Mouse (Mus musculus) layer of hippocampus, postnatal 10 days (tissue): Measurements from ENCODE around the gene Zfp764. TPM values are rescaled to one million over a fixed set of nuclear protein-coding genes. Genes with fewer than 3 reads are reported as not detected.
"Not testable (repeated sequence)": the region's sequence is repeated elsewhere in the genome, so short reads cannot be mapped to it uniquely, and the experiment has no call there.

Experiments
- DNase-seq, 2 experiments: peaks; one replicate each; pipeline ENCODE4 v3.0.0; 2021; ENCODE audit warnings: low spot score in 2 of 2
- total RNA-seq, 2 experiments: library from RNA; stranded (reverse); gene quantifications; 2 replicates each; pipeline ENCODE4 v1.2.3; 2021

Gene Zfp764
- total RNA-seq, 2 experiments from 2014 or later, result 4.1 to 4.4 TPM

DNA sequence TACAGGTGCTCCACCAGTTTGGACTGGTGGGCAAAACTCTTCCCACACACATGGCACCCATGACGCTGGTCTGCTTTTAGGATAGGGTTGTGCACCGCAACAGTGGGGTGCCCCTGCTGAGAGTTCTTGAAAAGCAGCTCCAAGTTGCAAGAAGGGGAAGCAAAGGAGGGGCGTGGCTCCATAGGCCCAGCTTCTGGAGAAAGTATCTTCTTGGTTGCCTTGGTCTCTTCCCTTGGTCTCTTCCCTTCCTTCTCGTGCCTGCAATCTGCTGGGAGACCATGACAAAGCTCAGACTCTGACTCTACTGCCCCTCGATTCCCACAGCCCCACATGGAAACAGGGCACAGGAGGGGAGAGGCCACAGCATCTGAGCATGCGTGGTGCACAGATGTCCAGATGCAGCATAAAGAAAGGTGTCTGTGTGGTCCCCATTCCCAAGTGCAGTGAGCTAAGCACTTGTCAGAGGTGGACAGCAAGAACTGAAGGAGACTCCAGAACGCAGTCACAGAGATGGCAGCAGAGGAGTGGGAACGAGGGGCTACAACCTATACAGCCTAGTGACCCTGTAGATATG is 14.3 kb downstream of the Zfp764 start:
- DNase-seq, result no peak

DNA sequence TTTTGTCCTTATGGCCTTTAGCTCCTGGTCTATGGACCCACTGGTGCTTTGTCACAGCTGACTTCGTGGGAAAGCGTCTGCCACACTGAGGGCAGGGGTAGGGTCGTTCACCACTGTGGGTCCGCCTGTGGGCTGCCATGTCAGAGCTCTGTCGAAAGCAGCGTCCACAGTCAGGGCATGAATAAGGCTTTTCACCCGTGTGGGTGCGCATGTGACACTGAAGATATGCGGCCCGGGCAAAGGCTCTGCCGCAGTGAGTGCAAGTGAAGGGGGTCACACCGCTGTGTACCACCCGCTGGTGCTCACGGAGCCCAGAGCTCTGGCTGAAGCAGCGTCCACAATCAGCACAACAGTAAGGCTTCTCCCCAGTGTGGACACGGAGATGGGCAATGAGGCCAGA is 15.1 kb downstream of the Zfp764 start:
- no peak for DNase-seq

DNA sequence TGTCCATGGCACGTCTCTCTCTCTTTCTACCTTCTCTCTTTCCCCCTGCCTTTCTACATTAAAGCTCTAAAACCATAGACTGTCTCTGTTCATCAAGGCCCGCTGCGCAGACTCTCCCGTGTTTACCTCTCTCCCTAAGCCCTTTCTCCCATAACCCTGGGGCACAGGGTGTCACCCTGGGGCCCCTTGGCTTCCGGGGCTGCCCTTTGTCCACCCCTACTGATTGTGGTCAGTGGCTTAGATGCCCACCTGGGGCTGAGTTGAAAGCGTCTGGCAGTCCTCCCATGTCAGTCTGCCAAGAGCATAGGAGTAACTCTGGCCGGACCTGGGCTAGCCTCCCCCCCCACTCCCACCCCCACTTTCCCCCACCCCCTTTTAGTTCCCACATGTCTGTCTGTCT is 16.3 kb downstream of the Zfp764 start:
- no peak for DNase-seq

- not testable (repeated sequence) for DNase-seq
Measured at GRCm38 (mm10) chr7:127388201-127388600, 18.4 kb downstream of the Zfp764 start.

DNA sequence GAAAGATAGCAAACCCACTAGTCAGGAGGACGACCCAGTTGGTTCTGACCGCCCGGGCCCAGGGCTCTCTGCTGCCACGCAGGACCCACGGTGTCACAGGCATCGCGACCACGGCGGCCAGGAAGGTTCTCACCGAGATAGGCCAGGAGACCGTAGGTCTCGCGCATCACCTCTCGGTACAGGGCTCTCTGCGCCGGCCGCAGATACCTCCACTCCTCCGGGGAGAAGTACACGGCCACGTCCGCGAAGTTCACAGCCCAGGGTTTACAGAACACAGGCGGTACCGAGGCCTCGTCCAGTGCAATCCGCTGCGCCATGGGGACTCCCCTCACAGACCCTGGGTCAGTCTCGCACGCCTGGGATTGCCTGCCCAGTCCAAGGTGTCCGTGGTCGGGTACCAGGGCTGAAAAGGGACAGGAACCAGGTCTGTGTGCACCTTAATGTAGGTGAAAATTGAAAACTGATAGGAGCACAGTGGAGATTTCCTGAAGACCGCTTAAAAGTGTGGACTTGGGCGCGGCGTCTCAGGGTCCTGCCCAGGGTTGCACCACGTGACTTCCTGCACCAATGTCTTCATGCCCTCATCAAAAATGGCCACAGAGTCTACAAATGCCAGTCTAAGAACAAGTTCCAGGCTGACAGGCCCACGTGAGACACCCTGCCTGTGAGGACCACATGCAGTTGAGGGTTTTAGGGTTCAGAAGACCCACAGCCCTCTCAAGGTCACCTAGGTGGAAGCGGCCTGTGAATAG is 19.8 kb downstream of the Zfp764 start, which contains the start of gene 9130019O22Rik:
9130019O22Rik (minus strand) TSS at position 526 of the 752 bp plus-strand sequence.
- DNase-seq, result peak; percentile 87 to 91

- DNase-seq, result not testable (repeated sequence)
Measured at GRCm38 (mm10) chr7:127385560-127385959, 21.1 kb downstream of the Zfp764 start.

- no peak for DNase-seq
Measured at GRCm38 (mm10) chr7:127378310-127378921, 28.2 kb downstream of the Zfp764 start.

GRCm38 (mm10) chr7:127375271-127376245 is 31.1 kb downstream of the Zfp764 start, which contains the start of gene Zfp747:
Gene Zfp747 (minus strand): TSS chr7:127376050.
- DNase-seq, result peak; percentile 88 to 94

GRCm38 (mm10) chr7:127371870-127372269 is 34.8 kb downstream of the Zfp764 start:
- DNase-seq, result not testable (repeated sequence)

GRCm38 (mm10) chr7:127371213-127371612 is 35.4 kb downstream of the Zfp764 start:
- no peak for DNase-seq

DNA sequence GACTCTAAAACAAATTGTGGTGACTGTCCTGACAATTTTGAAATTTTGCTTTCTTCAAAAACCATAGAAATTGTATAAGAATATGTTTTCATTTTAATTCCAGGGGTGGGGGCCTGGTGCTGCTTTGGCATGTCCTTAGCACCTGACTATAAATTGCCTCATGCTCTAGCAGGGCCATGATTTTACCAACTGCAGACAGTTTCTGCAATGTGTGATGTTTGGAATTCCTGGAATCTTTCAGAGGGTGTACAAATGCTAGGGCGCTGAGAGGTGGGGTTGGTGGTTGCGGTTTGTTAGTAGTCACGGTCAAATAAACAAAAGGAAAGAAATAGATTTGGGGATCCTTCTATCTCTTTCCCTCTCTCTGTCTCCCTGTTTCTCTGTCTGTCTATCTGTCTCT is 40.4 kb downstream of the Zfp764 start:
- no peak for DNase-seq

- DNase-seq, result peak in 1 of 2 experiments; percentile 17
Measured at GRCm38 (mm10) chr7:127364166-127364565, 42.5 kb downstream of the Zfp764 start.

DNA sequence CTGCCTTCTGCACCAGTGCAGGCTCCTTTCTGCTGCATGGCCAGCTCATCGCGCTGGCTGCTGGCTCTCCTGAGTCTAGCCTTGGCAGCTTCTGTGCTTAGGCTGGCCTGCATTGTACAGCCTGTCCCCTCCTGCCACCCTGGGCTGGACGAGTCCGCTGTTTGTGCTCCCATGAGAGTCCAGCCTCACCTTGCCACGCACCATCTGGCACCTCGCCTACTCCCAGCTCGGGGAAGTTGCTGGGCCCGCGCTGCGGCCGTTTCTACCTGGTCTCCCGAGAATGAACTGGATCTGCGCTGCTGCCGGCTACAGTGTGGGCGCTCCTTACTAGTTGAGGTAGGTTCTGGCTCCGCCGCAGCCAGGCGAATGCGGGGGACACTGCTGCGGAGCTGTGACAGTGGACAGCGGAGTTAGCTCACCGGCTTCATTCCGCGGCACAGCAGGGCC is 43.1 kb downstream of the Zfp764 start:
- peak in 1 of 2 experiments; percentile 23 for DNase-seq

- DNase-seq, result not testable (repeated sequence)
Measured at GRCm38 (mm10) chr7:127362418-127362817, 44.2 kb downstream of the Zfp764 start.

DNA sequence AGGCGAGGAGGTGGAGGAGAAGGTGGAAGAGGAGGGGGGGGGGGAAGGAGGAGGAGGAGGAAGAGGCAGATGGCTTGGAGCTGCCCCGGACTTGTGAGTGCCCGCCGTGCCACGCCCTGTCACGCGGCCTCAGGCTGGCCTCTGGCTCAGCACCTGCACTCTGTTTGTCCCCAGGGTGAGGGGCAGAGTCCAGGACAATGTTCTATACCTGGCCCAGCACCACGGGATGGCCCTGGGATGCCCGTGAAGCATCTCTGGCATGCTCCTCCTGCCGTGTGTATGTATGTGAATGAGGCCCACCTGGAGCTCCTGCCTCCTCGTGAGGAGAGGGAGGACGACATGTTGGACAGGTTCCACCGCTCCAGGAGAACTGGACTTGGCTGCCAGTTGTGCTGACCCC is 45.2 kb downstream of the Zfp764 start:
- DNase-seq, result no peak

DNA sequence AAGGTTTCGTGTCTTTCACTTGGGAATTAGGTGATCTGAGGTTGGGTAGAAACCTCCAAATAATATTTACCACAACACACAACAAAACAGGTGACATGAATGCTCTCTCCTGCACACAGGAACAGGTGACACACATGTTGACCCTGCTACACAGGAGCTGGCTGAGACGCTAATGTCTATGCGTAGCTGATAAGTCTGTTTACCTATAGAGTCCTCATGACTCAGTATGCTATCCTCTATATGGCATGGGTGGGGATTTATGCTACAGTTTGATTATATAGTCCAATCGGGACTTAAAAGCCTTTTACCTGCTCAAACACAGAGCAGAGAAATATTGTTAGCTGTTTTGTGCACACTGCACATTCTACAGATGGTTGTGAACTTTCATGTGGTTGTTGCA is 46.4 kb downstream of the Zfp764 start:
- DNase-seq, result no peak

DNA sequence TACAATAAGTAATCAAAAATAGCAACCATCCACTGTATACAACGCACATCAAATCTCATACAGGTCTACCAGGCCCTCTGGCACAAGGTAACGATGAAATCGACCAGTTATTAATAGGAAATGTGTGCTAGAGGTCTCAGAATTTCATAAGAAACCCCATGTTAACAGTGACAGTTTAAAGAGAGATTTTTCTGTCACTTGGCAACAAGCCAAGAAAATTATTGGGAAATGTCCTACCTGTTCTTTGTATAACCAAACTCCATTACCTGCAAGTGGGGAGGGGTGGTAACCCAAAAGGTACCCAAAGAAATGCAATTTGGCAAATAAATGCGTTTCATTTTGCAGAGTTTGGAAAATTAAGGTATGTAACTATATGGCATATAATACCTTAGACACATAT is 48.1 kb downstream of the Zfp764 start:
- no peak for DNase-seq

GRCm38 (mm10) chr7:127357871-127358270 is 48.8 kb downstream of the Zfp764 start:
- DNase-seq, result no peak

DNA sequence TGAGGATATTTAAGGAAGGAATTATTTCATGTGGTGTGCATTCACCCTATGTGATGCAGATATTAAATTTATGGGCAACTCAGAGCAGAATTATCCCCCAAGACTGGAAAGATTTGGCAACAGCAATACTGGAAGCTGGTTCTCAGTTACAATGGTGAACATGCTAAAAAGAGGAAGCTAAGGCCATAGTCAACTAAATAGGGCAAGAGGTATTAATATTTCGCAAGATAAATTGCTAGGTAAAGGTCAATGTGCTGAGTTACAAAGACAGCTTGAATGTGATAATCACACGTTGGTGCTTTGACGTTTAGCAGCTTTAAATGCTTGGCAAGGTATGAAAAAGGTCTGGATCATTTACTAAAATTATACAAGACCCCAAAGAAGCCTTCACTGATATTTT is 50.8 kb downstream of the Zfp764 start:
- no peak for DNase-seq
